Mouse (Mus musculus): Measurements from ENCODE around the gene Ccdc85c. TPM values are rescaled to one million over a fixed set of nuclear protein-coding genes. Genes with fewer than 3 reads are reported as not detected.

Ccdc85c gene
- polyA plus RNA-seq, 1 experiment from 2014 or later = 8.2 TPM

- Histone ChIP-seq H3K27me3 (ENCODE audit: control insufficient read depth, insufficient read depth, low read length) (no peaks in the 10 kb centered on the region), H3K9me3 (ENCODE audit: control insufficient read depth, low read length) (no peaks in the 10 kb centered on the region), H3K36me3 (ENCODE audit: control insufficient read depth, insufficient read depth, low read length) (no peaks in the 10 kb centered on the region), H3K4me3 (ENCODE audit: control insufficient read depth in 1 of 2, insufficient read depth in 1 of 2, low read depth in 1 of 2, low read length in 2 of 2) (no peak overlapping the region), H3K9ac (ENCODE audit: low read length) (no peak overlapping the region), H3K27ac (replicated peaks in 1 of 2; ENCODE audit: control insufficient read depth in 1 of 2, insufficient read depth in 1 of 2, low read depth in 2 of 2, low read length in 2 of 2) (no peak overlapping the region), H3K4me1 (ENCODE audit: control insufficient read depth in 2 of 2, insufficient read depth in 2 of 2, low read length in 2 of 2) (peaks cover 42 to 54% of the 10 kb centered on the region in 2 experiments), H3K4me2 (ENCODE audit: low read length) (no peak overlapping the region)
- 69% methylated on average over 12 of the region's 12 CpGs for WGBS
- ATAC-seq (ENCODE audit: insufficient number of reproducible peaks, insufficient read depth, low FRiP score, low read depth) = no peak
These were observed 14.3 kb downstream of the Ccdc85c start for GRCm38 (mm10) chr12:108260950-108261349.

- no peaks in the 10 kb centered on the region for H3K27me3 ChIP-seq (ENCODE audit: control insufficient read depth, insufficient read depth, low read length)
- no peak overlapping the region for H3K4me3 ChIP-seq (ENCODE audit: control insufficient read depth in 1 of 2, insufficient read depth in 1 of 2, low read depth in 1 of 2, low read length in 2 of 2)
- H3K36me3 ChIP-seq (ENCODE audit: control insufficient read depth, insufficient read depth, low read length) = no peaks in the 10 kb centered on the region
- no peak overlapping the region for H3K27ac ChIP-seq (replicated peaks in 1 of 2; ENCODE audit: control insufficient read depth in 1 of 2, insufficient read depth in 1 of 2, low read depth in 2 of 2, low read length in 2 of 2)
- peak overlapping the region; percentile 41; the same call in 1 of the 2 replicates for H3K9ac ChIP-seq (ENCODE audit: low read length)
- no peak overlapping the region for H3K4me2 ChIP-seq (ENCODE audit: low read length)
- no peak for ATAC-seq (ENCODE audit: insufficient number of reproducible peaks, insufficient read depth, low FRiP score, low read depth)
- H3K4me1 ChIP-seq (ENCODE audit: control insufficient read depth in 2 of 2, insufficient read depth in 2 of 2, low read length in 2 of 2) = peaks cover 44 to 54% of the 10 kb centered on the region in 2 experiments
- WGBS = 90% methylated on average over 24 of the region's 24 CpGs
- no peaks in the 10 kb centered on the region for H3K9me3 ChIP-seq (ENCODE audit: control insufficient read depth, low read length)
These were observed 15.7 kb downstream of the Ccdc85c start for GRCm38 (mm10) chr12:108259322-108260049.

- 0 out of 2 replicates have a peak overlapping the region, but pooled peaks have one; percentile 1 for H3K9ac ChIP-seq (ENCODE audit: low read length)
- no peak overlapping the region for H3K4me3 ChIP-seq (ENCODE audit: control insufficient read depth in 1 of 2, insufficient read depth in 1 of 2, low read depth in 1 of 2, low read length in 2 of 2)
- H3K4me1 ChIP-seq (ENCODE audit: control insufficient read depth in 2 of 2, insufficient read depth in 2 of 2, low read length in 2 of 2) = peaks cover 59 to 60% of the 10 kb centered on the region in 2 experiments
- no peak overlapping the region for H3K4me2 ChIP-seq (ENCODE audit: low read length)
- peak overlapping the region; percentile 9 to 39; a peak in 2 of 4 replicates for H3K27ac ChIP-seq (replicated peaks in 1 of 2; ENCODE audit: control insufficient read depth in 1 of 2, insufficient read depth in 1 of 2, low read depth in 2 of 2, low read length in 2 of 2)
- no peaks in the 10 kb centered on the region for H3K36me3 ChIP-seq (ENCODE audit: control insufficient read depth, insufficient read depth, low read length)
- H3K9me3 ChIP-seq (ENCODE audit: control insufficient read depth, low read length) = no peaks in the 10 kb centered on the region
- 21% methylated on average over 10 of the region's 10 CpGs for WGBS
- ATAC-seq (ENCODE audit: insufficient number of reproducible peaks, insufficient read depth, low FRiP score, low read depth) = no peak
- H3K27me3 ChIP-seq (ENCODE audit: control insufficient read depth, insufficient read depth, low read length) = no peaks in the 10 kb centered on the region
These were observed 18.5 kb downstream of the Ccdc85c start for GRCm38 (mm10) chr12:108256734-108257133.

- Histone ChIP-seq H3K36me3 (ENCODE audit: control insufficient read depth, insufficient read depth, low read length) (no peaks in the 10 kb centered on the region), H3K4me2 (ENCODE audit: low read length) (no peak overlapping the region), H3K9me3 (ENCODE audit: control insufficient read depth, low read length) (no peaks in the 10 kb centered on the region), H3K4me3 (ENCODE audit: control insufficient read depth in 1 of 2, insufficient read depth in 1 of 2, low read depth in 1 of 2, low read length in 2 of 2) (no peak overlapping the region), H3K9ac (ENCODE audit: low read length) (peak overlapping the region; percentile 49; the same call in 1 of the 2 replicates), H3K27ac (replicated peaks in 1 of 2; ENCODE audit: control insufficient read depth in 1 of 2, insufficient read depth in 1 of 2, low read depth in 2 of 2, low read length in 2 of 2) (peak overlapping the region in 1 of 2 experiments; percentile 39; a peak in 1 of 4 replicates), H3K27me3 (ENCODE audit: control insufficient read depth, insufficient read depth, low read length) (no peaks in the 10 kb centered on the region), H3K4me1 (ENCODE audit: control insufficient read depth in 2 of 2, insufficient read depth in 2 of 2, low read length in 2 of 2) (peaks cover 55 to 58% of the 10 kb centered on the region in 2 experiments)
- 10% methylated on average over 5 of the region's 5 CpGs for WGBS
- ATAC-seq (ENCODE audit: insufficient number of reproducible peaks, insufficient read depth, low FRiP score, low read depth) = no peak
These were observed 19.3 kb downstream of the Ccdc85c start for GRCm38 (mm10) chr12:108255960-108256359.

GRCm38 (mm10) chr12:108255511-108255919 is 19.7 kb downstream of the Ccdc85c start:
- no peak overlapping the region for H3K4me3 ChIP-seq (ENCODE audit: control insufficient read depth in 1 of 2, insufficient read depth in 1 of 2, low read depth in 1 of 2, low read length in 2 of 2)
- ATAC-seq (ENCODE audit: insufficient number of reproducible peaks, insufficient read depth, low FRiP score, low read depth) = no peak
- no peaks in the 10 kb centered on the region for H3K9me3 ChIP-seq (ENCODE audit: control insufficient read depth, low read length)
- H3K27ac ChIP-seq (replicated peaks in 1 of 2; ENCODE audit: control insufficient read depth in 1 of 2, insufficient read depth in 1 of 2, low read depth in 2 of 2, low read length in 2 of 2) = peak overlapping the region; percentile 73 to 79
- no peak overlapping the region for H3K9ac ChIP-seq (ENCODE audit: low read length)
- H3K4me1 ChIP-seq (ENCODE audit: control insufficient read depth in 2 of 2, insufficient read depth in 2 of 2, low read length in 2 of 2) = peaks cover 52 to 55% of the 10 kb centered on the region in 2 experiments
- no peaks in the 10 kb centered on the region for H3K27me3 ChIP-seq (ENCODE audit: control insufficient read depth, insufficient read depth, low read length)
- no peaks in the 10 kb centered on the region for H3K36me3 ChIP-seq (ENCODE audit: control insufficient read depth, insufficient read depth, low read length)
- peak overlapping the region; percentile 39 for H3K4me2 ChIP-seq (ENCODE audit: low read length)
- 6% methylated on average over 8 of the region's 8 CpGs for WGBS

- Histone ChIP-seq H3K9me3 (ENCODE audit: control insufficient read depth, low read length) (no peaks in the 10 kb centered on the region), H3K27me3 (ENCODE audit: control insufficient read depth, insufficient read depth, low read length) (no peaks in the 10 kb centered on the region), H3K36me3 (ENCODE audit: control insufficient read depth, insufficient read depth, low read length) (no peaks in the 10 kb centered on the region), H3K4me2 (ENCODE audit: low read length) (no peak overlapping the region), H3K9ac (ENCODE audit: low read length) (no peak overlapping the region), H3K4me1 (ENCODE audit: control insufficient read depth in 2 of 2, insufficient read depth in 2 of 2, low read length in 2 of 2) (peaks cover 72 to 73% of the 10 kb centered on the region in 2 experiments), H3K27ac (replicated peaks in 1 of 2; ENCODE audit: control insufficient read depth in 1 of 2, insufficient read depth in 1 of 2, low read depth in 2 of 2, low read length in 2 of 2) (peak overlapping the region in 1 of 2 experiments; percentile 62; a peak in 1 of 4 replicates), H3K4me3 (ENCODE audit: control insufficient read depth in 1 of 2, insufficient read depth in 1 of 2, low read depth in 1 of 2, low read length in 2 of 2) (no peak overlapping the region)
- 67% methylated on average over 12 of the region's 12 CpGs for WGBS
- ATAC-seq (ENCODE audit: insufficient number of reproducible peaks, insufficient read depth, low FRiP score, low read depth) = no peak
These were observed 22.2 kb downstream of the Ccdc85c start for GRCm38 (mm10) chr12:108253042-108253441.

- H3K27me3 ChIP-seq (ENCODE audit: control insufficient read depth, insufficient read depth, low read length) = no peaks in the 10 kb centered on the region
- WGBS = 57% methylated on average over 15 of the region's 15 CpGs
- H3K4me1 ChIP-seq (ENCODE audit: control insufficient read depth in 2 of 2, insufficient read depth in 2 of 2, low read length in 2 of 2) = peaks cover 73 to 74% of the 10 kb centered on the region in 2 experiments
- H3K4me3 ChIP-seq (ENCODE audit: control insufficient read depth in 1 of 2, insufficient read depth in 1 of 2, low read depth in 1 of 2, low read length in 2 of 2) = no peak overlapping the region
- ATAC-seq (ENCODE audit: insufficient number of reproducible peaks, insufficient read depth, low FRiP score, low read depth) = no peak
- no peaks in the 10 kb centered on the region for H3K36me3 ChIP-seq (ENCODE audit: control insufficient read depth, insufficient read depth, low read length)
- H3K27ac ChIP-seq (replicated peaks in 1 of 2; ENCODE audit: control insufficient read depth in 1 of 2, insufficient read depth in 1 of 2, low read depth in 2 of 2, low read length in 2 of 2) = peak overlapping the region; percentile 18 to 62; a peak in 3 of 4 replicates
- peak overlapping the region; percentile 44 for H3K9ac ChIP-seq (ENCODE audit: low read length)
- no peak overlapping the region for H3K4me2 ChIP-seq (ENCODE audit: low read length)
- no peaks in the 10 kb centered on the region for H3K9me3 ChIP-seq (ENCODE audit: control insufficient read depth, low read length)
These were observed 23.2 kb downstream of the Ccdc85c start for GRCm38 (mm10) chr12:108251825-108252542.

All from heart, embryonic 14.5 days (tissue).